Mouse (Mus musculus): ENCODE measurements around the gene Eya3. TPM values are rescaled to one million over a fixed set of nuclear protein-coding genes. Genes with fewer than 3 reads are reported as not detected.

The Eya3 gene
- polyA plus RNA-seq, 1 experiment from 2014 or later = 23.9 TPM

GRCm38 (mm10) chr4:132610301-132610984 lies 28.3 kb upstream of the Eya3 start:
- 79% methylated on average over 3 of the region's 3 CpGs for WGBS
- no peak for ATAC-seq (ENCODE audit: insufficient number of reproducible peaks, low FRiP score)

GRCm38 (mm10) chr4:132611320-132611719 lies 27.5 kb upstream of the Eya3 start:
- Histone ChIP-seq H3K9me3 (replicated peaks) (peaks cover 14% of the 10 kb centered on the region), H3K27me3 (replicated peaks) (0 out of 2 replicates have a peak, but pooled peaks cover 4% of the 10 kb centered on the region), H3K4me2 (no peak overlapping the region), H3K4me1 (replicated peaks) (peaks cover 13% of the 10 kb centered on the region), H3K9ac (no peak overlapping the region), H3K27ac (ENCODE audit: poor library complexity, severe bottlenecking) (no peak overlapping the region), H3K36me3 (no peaks in the 10 kb centered on the region), H3K4me3 (no peak overlapping the region)
- 77% methylated on average over 8 of the region's 8 CpGs for WGBS
- no peak for ATAC-seq (ENCODE audit: insufficient number of reproducible peaks, low FRiP score)

More at GRCm38 (mm10) chr4:132610301-132610984, 28.3 kb upstream of the Eya3 start:
- Histone ChIP-seq H3K4me1 (replicated peaks) (peaks cover 16% of the 10 kb centered on the region), H3K9me3 (replicated peaks) (peaks cover 13% of the 10 kb centered on the region), H3K36me3 (no peaks in the 10 kb centered on the region), H3K9ac (no peak overlapping the region), H3K4me3 (no peak overlapping the region), H3K27me3 (replicated peaks) (0 out of 2 replicates have a peak, but pooled peaks cover 4% of the 10 kb centered on the region), H3K4me2 (no peak overlapping the region), H3K27ac (ENCODE audit: poor library complexity, severe bottlenecking) (no peak overlapping the region)

- H3K9ac ChIP-seq = no peak overlapping the region
- no peaks in the 10 kb centered on the region for H3K36me3 ChIP-seq
- H3K4me2 ChIP-seq = no peak overlapping the region
- H3K9me3 ChIP-seq (replicated peaks) = peaks cover 18% of the 10 kb centered on the region
- no peak overlapping the region for H3K27ac ChIP-seq (ENCODE audit: poor library complexity, severe bottlenecking)
- WGBS = 88% methylated on average over 6 of the region's 6 CpGs
- ATAC-seq (ENCODE audit: insufficient number of reproducible peaks, low FRiP score) = no peak
- no peaks in the 10 kb centered on the region for H3K4me1 ChIP-seq (replicated peaks)
- no peak overlapping the region for H3K4me3 ChIP-seq
- H3K27me3 ChIP-seq (replicated peaks) = no peaks in the 10 kb centered on the region
Observed at GRCm38 (mm10) chr4:132617873-132618272, 20.9 kb upstream of the Eya3 start.

- Histone ChIP-seq H3K9me3 (replicated peaks) (peaks cover 18% of the 10 kb centered on the region), H3K9ac (no peak overlapping the region), H3K36me3 (no peaks in the 10 kb centered on the region), H3K4me3 (no peak overlapping the region), H3K27me3 (replicated peaks) (no peaks in the 10 kb centered on the region), H3K27ac (ENCODE audit: poor library complexity, severe bottlenecking) (no peak overlapping the region), H3K4me1 (replicated peaks) (no peaks in the 10 kb centered on the region), H3K4me2 (no peak overlapping the region)
- no peak for ATAC-seq (ENCODE audit: insufficient number of reproducible peaks, low FRiP score)
- WGBS = 63% methylated on average over 10 of the region's 10 CpGs
Observed at GRCm38 (mm10) chr4:132618850-132619375, 19.9 kb upstream of the Eya3 start.

- no peak for ATAC-seq (ENCODE audit: insufficient number of reproducible peaks, low FRiP score)
- H3K9ac ChIP-seq = no peak overlapping the region
- H3K4me2 ChIP-seq = no peak overlapping the region
- no peaks in the 10 kb centered on the region for H3K27me3 ChIP-seq (replicated peaks)
- H3K36me3 ChIP-seq = no peaks in the 10 kb centered on the region
- H3K9me3 ChIP-seq (replicated peaks) = peaks cover 8% of the 10 kb centered on the region
- no peak overlapping the region for H3K4me3 ChIP-seq
- WGBS = 83% methylated on average over 4 of the region's 4 CpGs
- no peaks in the 10 kb centered on the region for H3K4me1 ChIP-seq (replicated peaks)
- H3K27ac ChIP-seq (ENCODE audit: poor library complexity, severe bottlenecking) = no peak overlapping the region
Observed at GRCm38 (mm10) chr4:132620134-132620533, 18.7 kb upstream of the Eya3 start.

GRCm38 (mm10) chr4:132621287-132622068 lies 17.3 kb upstream of the Eya3 start:
- H3K9me3 ChIP-seq (replicated peaks) = peaks cover 4% of the 10 kb centered on the region
- ATAC-seq (ENCODE audit: insufficient number of reproducible peaks, low FRiP score) = no peak
- H3K4me2 ChIP-seq = no peak overlapping the region
- H3K36me3 ChIP-seq = no peaks in the 10 kb centered on the region
- no peak overlapping the region for H3K9ac ChIP-seq
- no peak overlapping the region for H3K27ac ChIP-seq (ENCODE audit: poor library complexity, severe bottlenecking)
- 67% methylated on average over 7 of the region's 7 CpGs for WGBS
- no peak overlapping the region for H3K4me3 ChIP-seq
- no peaks in the 10 kb centered on the region for H3K4me1 ChIP-seq (replicated peaks)
- no peaks in the 10 kb centered on the region for H3K27me3 ChIP-seq (replicated peaks)

- peak overlapping the region; percentile 72 for H3K27ac ChIP-seq (ENCODE audit: poor library complexity, severe bottlenecking)
- 64% methylated on average over 5 of the region's 5 CpGs for WGBS
- peak; percentile 95 for ATAC-seq (ENCODE audit: insufficient number of reproducible peaks, low FRiP score)
Observed at GRCm38 (mm10) chr4:132624034-132624657, 14.6 kb upstream of the Eya3 start.

GRCm38 (mm10) chr4:132628830-132629229 lies 10.0 kb upstream of the Eya3 start:
- Histone ChIP-seq H3K4me1 (replicated peaks) (no peaks in the 10 kb centered on the region), H3K9ac (no peak overlapping the region), H3K4me3 (no peak overlapping the region), H3K27ac (ENCODE audit: poor library complexity, severe bottlenecking) (no peak overlapping the region), H3K36me3 (no peaks in the 10 kb centered on the region), H3K9me3 (replicated peaks) (no peaks in the 10 kb centered on the region), H3K27me3 (replicated peaks) (no peaks in the 10 kb centered on the region), H3K4me2 (no peak overlapping the region)
- 11% methylated on average over 2 of the region's 2 CpGs for WGBS
- no peak for ATAC-seq (ENCODE audit: insufficient number of reproducible peaks, low FRiP score)

More at GRCm38 (mm10) chr4:132624034-132624657, 14.6 kb upstream of the Eya3 start:
- H3K4me2 ChIP-seq = peak overlapping the region; percentile 13; the same call in 1 of the 2 replicates
- no peak overlapping the region for H3K9ac ChIP-seq
- no peaks in the 10 kb centered on the region for H3K4me1 ChIP-seq (replicated peaks)
- H3K36me3 ChIP-seq = no peaks in the 10 kb centered on the region
- no peaks in the 10 kb centered on the region for H3K27me3 ChIP-seq (replicated peaks)
- H3K9me3 ChIP-seq (replicated peaks) = peaks cover 4% of the 10 kb centered on the region
- H3K4me3 ChIP-seq = no peak overlapping the region

- 84% methylated on average over 2 of the region's 2 CpGs for WGBS
- no peak for ATAC-seq (ENCODE audit: insufficient number of reproducible peaks, low FRiP score)
- no peaks in the 10 kb centered on the region for H3K9me3 ChIP-seq (replicated peaks)
- H3K4me3 ChIP-seq = no peak overlapping the region
- no peak overlapping the region for H3K4me2 ChIP-seq
- no peak overlapping the region for H3K27ac ChIP-seq (ENCODE audit: poor library complexity, severe bottlenecking)
- no peak overlapping the region for H3K9ac ChIP-seq
- no peaks in the 10 kb centered on the region for H3K36me3 ChIP-seq
- no peaks in the 10 kb centered on the region for H3K27me3 ChIP-seq (replicated peaks)
- peaks cover 10% of the 10 kb centered on the region for H3K4me1 ChIP-seq (replicated peaks)
Observed at GRCm38 (mm10) chr4:132635971-132636370, 2.8 kb upstream of the Eya3 start.

- 50% methylated on average over 4 of the region's 4 CpGs for WGBS
- Histone ChIP-seq H3K9ac (no peak overlapping the region), H3K4me3 (no peak overlapping the region), H3K4me1 (replicated peaks) (peaks cover 10% of the 10 kb centered on the region), H3K4me2 (no peak overlapping the region), H3K27ac (ENCODE audit: poor library complexity, severe bottlenecking) (no peak overlapping the region), H3K36me3 (0 out of 2 replicates have a peak, but pooled peaks cover under 1% of the 10 kb centered on the region), H3K27me3 (replicated peaks) (no peaks in the 10 kb centered on the region), H3K9me3 (replicated peaks) (no peaks in the 10 kb centered on the region)
- ATAC-seq (ENCODE audit: insufficient number of reproducible peaks, low FRiP score) = no peak
Observed at GRCm38 (mm10) chr4:132636554-132636953, 2.2 kb upstream of the Eya3 start.

GRCm38 (mm10) chr4:132639191-132639713 lies 465 bp downstream of the Eya3 start:
- Histone ChIP-seq H3K9ac (peak overlapping the region; percentile 93), H3K27me3 (replicated peaks) (no peaks in the 10 kb centered on the region), H3K36me3 (peaks cover 10% of the 10 kb centered on the region), H3K4me2 (peak overlapping the region; percentile 84), H3K27ac (ENCODE audit: poor library complexity, severe bottlenecking) (peak overlapping the region; percentile 81), H3K4me1 (replicated peaks) (peaks cover 10% of the 10 kb centered on the region), H3K9me3 (replicated peaks) (no peaks in the 10 kb centered on the region), H3K4me3 (peak overlapping the region; percentile 85)
- under 1% methylated on average over 35 of the region's 35 CpGs for WGBS
- peak; percentile 60 for ATAC-seq (ENCODE audit: insufficient number of reproducible peaks, low FRiP score)
